Mouse (Mus musculus) spleen, adult 2 months (tissue): ENCODE data around the gene Tmem104.

Experiments used
- CTCF ChIP-seq: fragments of 200-500 bp; IDR thresholded peaks from 2 replicates; pipeline ENCODE4 v1.5.1; 2011; ENCODE audit warnings: mild to moderate bottlenecking, inconsistent platforms; ENCODE audit not compliant: insufficient read depth, insufficient read length, insufficient replicate concordance; ENCODE audit errors: extremely low read depth
- POLR2A ChIP-seq: fragments of 200-500 bp; IDR thresholded peaks from 2 replicates; pipeline ENCODE4 v1.6.1; 2011; ENCODE audit warnings: low read depth, low read length, inconsistent platforms

- TF ChIP-seq CTCF (no peak), POLR2A (no peak)
Measured at GRCm38 (mm10) chr11:115208126-115208525, 20.8 kb downstream of the Tmem104 start.
